Mouse (Mus musculus) embryonic facial prominence, embryonic 12.5 days (tissue): Measurements from ENCODE around the gene Cdh24. TPM values are rescaled to one million over a fixed set of nuclear protein-coding genes. Genes with fewer than 3 reads are reported as not detected.

Source experiments
- microRNA counts: library from miRNA; unstranded; fragments of <30 nt; microRNA quantifications from one replicate; lab custom pipeline; 2017
- microRNA-seq: library from miRNA; unstranded; fragments of <30 nt; microRNA quantifications from one replicate; pipeline ENCODE4, GENCODE M21; 2017
- polyA plus RNA-seq: library from polyadenylated mRNA; unstranded; fragments of >200 nt; fragmentation: Nextera tagmentation; extraction: Ambion mirVana; gene quantifications from 2 replicates; pipeline ENCODE4 v1.2.1, GENCODE M21; 2016

Cdh24 gene
- polyA plus RNA-seq, 1 experiment from 2014 or later = 10.8 TPM

MicroRNAs within 50 kb of the gene (microRNA counts, 519-probe panel; counts per million panel counts)
- microRNA mmu-miR-686 (lab: Ali Mortazavi, UCI) = 460 counts per million, percentile 65 among the panel's probes with 10 or more counts

Small RNAs within 50 kb of the gene (microRNA-seq; reads per million reads assigned to microRNA genes)
- gene Mir686 = not detected
- 0.54 reads per million for gene Mir6948

Other genes with a start within 250 kb of the Cdh24 start
- 4.8 and 5.2 TPM in 2 replicates for gene Slc7a7, start 223.6 kb downstream of the Cdh24 start, polyA plus RNA-seq
- gene Mrpl52, start 214.5 kb downstream of the Cdh24 start, polyA plus RNA-seq = 253 and 263 TPM in 2 replicates
- gene Mmp14, start 209.8 kb downstream of the Cdh24 start, polyA plus RNA-seq = 182 and 194 TPM in 2 replicates
- gene Lrp10, start 177.2 kb downstream of the Cdh24 start, polyA plus RNA-seq = 33.1 and 34.6 TPM in 2 replicates
- gene Rem2, start 165.3 kb downstream of the Cdh24 start, polyA plus RNA-seq = 5.5 and 6.9 TPM in 2 replicates
- 96.4 and 101 TPM in 2 replicates for gene Prmt5, start 123.8 kb downstream of the Cdh24 start, polyA plus RNA-seq
- 50.5 and 52.3 TPM in 2 replicates for gene Haus4, start 86.7 kb downstream of the Cdh24 start, polyA plus RNA-seq
- 67.8 and 69.0 TPM in 2 replicates for gene Ajuba, start 63.8 kb downstream of the Cdh24 start, polyA plus RNA-seq
- 9.0 and 10.1 TPM in 2 replicates for gene 4931414P19Rik, start 35.4 kb downstream of the Cdh24 start, polyA plus RNA-seq
- 381 and 403 TPM in 2 replicates for gene Psmb5, start 23.3 kb downstream of the Cdh24 start, polyA plus RNA-seq
- gene Psmb11, start 19.9 kb downstream of the Cdh24 start, polyA plus RNA-seq = 0.05 and 0.10 TPM in 2 replicates
- 1.1 TPM in 1 of 2 replicates, not detected in the other for gene Gm17606, start 412 bp downstream of the Cdh24 start, polyA plus RNA-seq
- 94.4 and 106 TPM in 2 replicates for gene 1700123O20Rik, start 44.9 kb upstream of the Cdh24 start, polyA plus RNA-seq
- gene Acin1, start 45.6 kb upstream of the Cdh24 start, polyA plus RNA-seq = 150 and 157 TPM in 2 replicates
- 0.09 and 0.19 TPM in 2 replicates for gene Gm29776, start 57.5 kb upstream of the Cdh24 start, polyA plus RNA-seq
- gene Cebpe, start 70.8 kb upstream of the Cdh24 start, polyA plus RNA-seq = 0.42 TPM in 1 of 2 replicates, not detected in the other
- 3.3 and 4.4 TPM in 2 replicates for gene Slc7a8, start 140.6 kb upstream of the Cdh24 start, polyA plus RNA-seq
- not detected in 2 replicates for gene Rnf212b, start 172.8 kb upstream of the Cdh24 start, polyA plus RNA-seq
- 12.6 and 14.2 TPM in 2 replicates for gene Homez, start 229.6 kb upstream of the Cdh24 start, polyA plus RNA-seq
- gene Ppp1r3e, start 236.2 kb upstream of the Cdh24 start, polyA plus RNA-seq = 0.56 and 1.3 TPM in 2 replicates
- 2.8 and 3.6 TPM in 2 replicates for gene Bcl2l2, start 242.0 kb upstream of the Cdh24 start, polyA plus RNA-seq
- 0.24 TPM in 1 of 2 replicates, not detected in the other for gene Gm20521, start 242.1 kb upstream of the Cdh24 start, polyA plus RNA-seq